Mouse (Mus musculus) retina, postnatal 1 day (tissue): ENCODE data around the gene Secisbp2.
"Not testable (repeated sequence)": the region's sequence is repeated elsewhere in the genome, so short reads cannot be mapped to it uniquely, and the experiment has no call there.

Experiments
- DNase-seq: peaks from one replicate; pipeline ENCODE4 v3.0.0-alpha.2; 2012

Gene Secisbp2

DNA sequence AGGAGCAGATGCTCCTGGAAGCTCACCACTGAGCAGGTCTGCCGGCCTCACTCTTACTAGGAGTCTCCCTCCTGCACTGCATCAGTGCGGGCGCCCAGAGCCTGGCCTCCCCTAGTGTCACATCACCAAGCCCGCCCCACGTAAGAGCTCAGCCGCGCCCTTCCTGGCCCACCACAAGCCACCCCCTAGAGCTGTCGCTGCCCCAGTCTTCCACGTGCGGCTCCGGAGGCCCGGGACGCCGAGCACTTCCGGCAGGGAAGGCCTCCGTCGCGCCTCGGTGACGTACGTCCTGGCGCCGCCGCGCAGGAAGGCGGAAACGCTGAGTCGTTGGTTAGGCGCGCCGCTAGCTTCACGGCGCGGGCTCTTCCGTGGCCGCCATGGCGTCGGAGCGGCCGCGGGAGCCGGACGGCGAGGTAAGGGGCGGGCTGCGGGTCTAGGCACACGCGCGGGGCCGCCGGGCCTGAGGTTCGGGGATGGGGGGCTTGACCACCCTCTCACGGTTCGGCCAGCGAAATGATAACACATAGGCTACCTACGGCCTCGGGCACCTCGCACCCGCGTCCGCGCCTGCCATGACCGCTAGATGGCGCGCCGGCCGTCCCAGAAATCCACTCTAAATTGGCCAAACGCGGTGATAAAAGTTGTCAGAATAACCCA, at the start of gene Secisbp2:
Gene Secisbp2, plus strand, starts transcription at position 290 of the 657 bp plus-strand sequence.
- DNase-seq, result peak; percentile 95

GRCm38 (mm10) chr13:51602764-51603163, 48.7 kb upstream of the Secisbp2 start:
- no peak for DNase-seq

DNA sequence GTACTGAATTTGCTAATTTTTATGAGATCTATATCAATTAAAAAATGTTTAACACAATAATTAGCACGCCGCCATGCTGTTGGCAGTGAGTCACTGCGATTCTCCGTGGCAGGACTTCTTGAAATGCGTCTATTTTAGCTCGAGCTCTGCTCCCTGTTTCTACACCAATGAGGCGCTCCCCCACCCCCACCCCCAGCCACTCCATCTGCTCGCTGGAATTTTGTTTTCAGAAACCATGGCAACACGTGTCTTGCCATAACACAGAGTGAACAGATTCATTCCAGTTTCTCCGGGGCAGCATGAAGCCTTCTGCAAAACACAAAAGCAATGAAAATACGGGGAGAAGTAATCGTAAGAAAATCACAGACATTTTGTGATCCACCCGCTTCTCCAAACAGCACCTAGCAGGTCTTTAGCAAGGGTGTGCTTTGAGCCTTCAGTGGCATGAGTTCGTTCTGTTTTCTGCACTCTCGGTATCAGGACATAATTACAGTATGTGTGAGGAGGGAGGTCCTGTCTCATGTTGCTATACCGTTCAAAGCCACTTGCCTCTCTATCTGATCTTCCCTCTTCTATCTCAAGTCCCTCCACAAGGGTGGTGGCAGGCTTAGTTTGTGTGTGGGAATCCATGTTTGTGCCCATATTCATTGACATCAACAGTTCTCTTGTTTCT, 48.1 kb upstream of the Secisbp2 start:
- peak; percentile 70 for DNase-seq

- no peak for DNase-seq
Measured at GRCm38 (mm10) chr13:51603894-51604244, 47.6 kb upstream of the Secisbp2 start.

DNA sequence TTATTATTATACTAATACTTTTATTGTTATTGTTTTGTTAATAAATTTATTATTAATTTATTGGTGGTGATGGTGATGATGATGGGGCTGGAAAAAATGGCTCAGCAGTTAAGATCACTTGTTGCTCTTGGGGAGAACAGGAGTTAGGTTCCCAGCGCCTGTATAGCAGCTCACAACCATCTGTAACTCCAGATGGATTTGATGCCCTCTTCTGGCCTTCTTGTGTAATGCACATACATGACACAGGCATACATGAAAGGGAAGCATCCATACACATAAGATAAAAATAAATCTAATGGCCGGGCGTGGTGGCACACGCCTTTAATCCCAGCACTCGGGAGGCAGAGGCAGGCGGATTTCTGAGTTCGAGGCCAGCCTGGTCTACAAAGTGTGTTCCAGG, 42.3 kb upstream of the Secisbp2 start:
- no peak for DNase-seq

DNA sequence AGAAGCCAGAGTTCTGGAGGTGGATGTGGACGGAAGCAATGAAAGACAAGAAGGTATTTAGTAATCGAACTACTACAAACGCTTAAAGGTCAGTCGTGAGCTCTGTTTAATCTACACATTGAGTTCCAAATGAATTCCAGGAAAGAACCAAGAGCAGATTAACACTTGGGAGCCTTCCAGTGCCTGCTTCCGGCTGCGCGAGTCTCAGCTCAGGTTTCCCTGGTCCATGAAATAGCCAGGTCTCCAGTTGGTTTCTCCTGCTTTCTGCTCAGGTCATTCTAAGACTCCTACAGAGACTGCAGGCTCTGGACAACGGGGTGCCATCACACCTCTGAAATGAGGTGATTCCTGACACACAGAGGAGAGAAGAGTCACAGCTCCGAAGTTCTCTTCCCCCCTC, 40.4 kb upstream of the Secisbp2 start:
- DNase-seq, result no peak

DNA sequence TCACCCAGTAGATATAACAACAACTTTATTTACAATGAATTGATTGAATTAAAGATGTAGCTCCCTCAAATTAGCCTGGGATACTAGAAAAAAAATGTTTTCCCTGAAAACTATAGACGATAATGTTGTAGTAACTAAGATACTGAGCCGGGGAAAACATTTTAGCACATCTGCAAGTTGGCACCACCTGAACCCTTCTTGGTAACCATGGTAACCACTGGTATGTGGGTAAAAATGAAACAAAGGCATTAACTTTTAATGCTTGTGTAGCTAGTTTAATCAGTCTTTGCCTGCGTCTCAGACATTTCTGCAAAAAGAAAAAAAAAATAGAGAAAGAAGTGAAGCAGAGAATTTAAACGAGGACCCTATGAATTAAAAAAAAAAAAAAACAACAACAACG, 40.0 kb upstream of the Secisbp2 start:
- DNase-seq, result no peak

DNA sequence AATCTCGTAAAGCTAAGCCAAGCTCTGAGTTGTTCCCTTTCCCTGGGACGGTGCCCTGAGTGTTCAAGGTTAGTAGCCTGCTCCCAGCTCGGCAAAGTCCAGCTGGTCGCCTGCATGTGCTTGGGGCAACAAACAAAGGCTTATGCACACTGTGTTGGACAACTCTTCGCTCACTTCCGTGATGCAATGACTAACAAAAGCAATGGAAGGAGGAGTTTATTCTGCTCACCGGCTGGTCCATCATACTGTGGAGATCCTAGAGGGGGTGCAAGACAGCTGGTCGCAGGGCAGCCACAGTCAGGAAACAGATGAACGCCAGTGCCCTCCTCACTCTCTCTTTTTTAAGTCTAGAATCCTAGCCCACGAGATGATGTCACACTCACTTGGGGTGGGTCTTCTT, 35.7 kb upstream of the Secisbp2 start:
- no peak for DNase-seq

GRCm38 (mm10) chr13:51616417-51617044, 35.0 kb upstream of the Secisbp2 start:
- peak; percentile 80 for DNase-seq

GRCm38 (mm10) chr13:51617306-51617705, 34.2 kb upstream of the Secisbp2 start:
- no peak for DNase-seq

DNA sequence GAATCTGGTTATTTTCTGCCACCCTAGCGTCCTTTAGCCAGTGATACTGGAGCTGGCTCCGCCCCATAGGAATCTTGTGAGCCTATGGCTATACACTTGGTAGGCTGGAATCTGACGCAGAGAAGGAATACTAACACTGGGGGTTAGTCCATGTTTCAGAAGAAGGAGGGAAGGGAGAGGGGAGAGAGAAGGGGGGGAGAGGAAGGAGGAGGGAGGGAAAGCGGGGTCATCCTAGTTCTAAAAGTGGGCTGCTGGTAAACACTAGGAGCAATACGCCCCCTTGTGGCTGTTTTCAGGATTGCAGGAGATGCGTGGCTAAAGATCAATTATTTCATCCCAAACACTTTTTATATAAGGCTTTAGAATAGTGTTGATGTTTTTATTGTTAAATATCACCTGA, 33.6 kb upstream of the Secisbp2 start:
- peak; percentile 80 for DNase-seq

- no peak for DNase-seq
Measured at GRCm38 (mm10) chr13:51618602-51619001, 32.9 kb upstream of the Secisbp2 start.

DNA sequence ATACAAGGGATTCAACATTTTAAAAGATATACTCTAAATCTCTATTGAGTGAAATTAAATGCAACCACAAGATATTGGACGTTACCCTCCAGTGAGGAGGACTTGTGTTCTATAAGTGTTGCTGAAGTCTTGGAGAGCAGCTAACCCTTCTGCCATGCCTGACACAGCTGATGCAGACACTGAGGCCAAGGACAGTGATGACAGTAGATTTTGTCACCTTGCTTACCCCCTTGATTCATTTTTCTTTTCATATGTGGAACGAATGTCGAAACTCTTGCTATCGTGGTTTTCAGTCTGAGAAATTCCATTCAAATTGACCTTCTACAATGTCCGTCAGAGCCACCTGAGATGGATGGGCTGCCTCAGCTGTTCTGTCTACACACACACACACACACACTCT, 28.9 kb upstream of the Secisbp2 start:
- no peak for DNase-seq

DNA sequence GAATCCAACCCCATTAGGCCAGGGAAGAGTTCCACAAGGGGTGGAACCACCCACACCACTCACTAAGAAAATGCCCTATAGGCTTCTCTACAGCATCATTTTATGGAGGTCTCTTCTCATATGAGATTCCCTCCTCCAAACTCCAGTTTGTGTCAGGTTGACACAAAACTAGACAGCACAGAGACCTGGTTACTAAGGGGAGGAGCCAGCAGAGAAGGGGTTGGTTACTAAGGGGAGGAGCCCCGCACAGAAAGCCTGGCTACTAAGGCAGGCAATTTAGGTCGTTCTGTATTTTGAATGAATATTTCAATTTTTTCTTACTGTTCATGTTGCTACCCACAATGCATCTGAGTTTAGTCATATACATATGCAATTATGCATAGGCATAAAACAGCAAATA, 27.8 kb upstream of the Secisbp2 start:
- no peak for DNase-seq

DNA sequence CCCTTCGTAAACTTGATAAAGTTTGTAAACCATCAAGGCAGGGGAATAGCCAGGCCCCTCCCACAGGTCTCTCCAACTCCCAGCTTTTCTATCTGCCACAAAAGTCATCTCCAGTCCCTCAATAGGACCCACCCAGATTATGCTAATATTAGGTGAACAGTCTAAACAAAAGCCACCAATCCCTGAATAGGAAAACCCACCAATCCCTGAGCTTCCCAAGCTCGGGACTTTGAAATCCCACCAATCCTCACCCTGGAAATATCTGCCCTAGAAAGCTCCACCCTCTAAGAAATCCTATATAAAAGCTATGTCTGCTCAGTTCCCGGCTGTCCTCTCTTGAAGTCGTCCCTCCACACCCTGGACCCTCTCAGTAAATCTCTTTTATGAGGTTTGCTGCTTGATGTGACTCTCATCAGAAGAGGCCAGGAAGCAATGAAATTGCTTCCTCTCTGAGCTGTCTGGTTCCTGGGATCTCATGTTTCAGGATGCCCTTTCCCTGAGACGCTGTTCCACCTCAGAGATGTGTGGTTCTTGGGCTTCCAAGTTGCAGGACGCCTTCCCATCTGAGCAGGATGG, 23.1 kb upstream of the Secisbp2 start:
- DNase-seq, result no peak

- DNase-seq, result no peak
Measured at GRCm38 (mm10) chr13:51631354-51631992, 20.0 kb upstream of the Secisbp2 start.

GRCm38 (mm10) chr13:51632560-51633218, 18.8 kb upstream of the Secisbp2 start:
- DNase-seq, result no peak

DNA sequence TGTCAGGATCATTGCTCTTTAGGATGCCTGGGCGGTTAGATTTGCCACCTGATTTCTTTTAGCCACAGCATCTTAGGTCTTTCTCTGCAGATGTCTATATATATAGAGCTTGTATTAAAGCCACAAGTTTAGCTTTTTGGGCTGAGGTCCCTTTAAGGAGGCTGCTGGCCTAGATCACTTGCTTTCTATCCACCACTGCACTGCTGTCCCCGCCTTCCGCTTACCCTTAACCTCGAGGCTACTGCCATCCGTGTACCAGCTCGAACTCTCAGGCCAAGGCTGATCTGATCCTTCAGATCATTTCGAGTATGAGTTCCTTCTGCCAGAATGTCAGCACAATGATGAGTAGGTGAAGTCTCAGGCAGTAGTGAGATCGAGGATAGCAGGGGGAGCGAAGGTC, 16.1 kb upstream of the Secisbp2 start:
- DNase-seq, result not testable (repeated sequence)

DNA sequence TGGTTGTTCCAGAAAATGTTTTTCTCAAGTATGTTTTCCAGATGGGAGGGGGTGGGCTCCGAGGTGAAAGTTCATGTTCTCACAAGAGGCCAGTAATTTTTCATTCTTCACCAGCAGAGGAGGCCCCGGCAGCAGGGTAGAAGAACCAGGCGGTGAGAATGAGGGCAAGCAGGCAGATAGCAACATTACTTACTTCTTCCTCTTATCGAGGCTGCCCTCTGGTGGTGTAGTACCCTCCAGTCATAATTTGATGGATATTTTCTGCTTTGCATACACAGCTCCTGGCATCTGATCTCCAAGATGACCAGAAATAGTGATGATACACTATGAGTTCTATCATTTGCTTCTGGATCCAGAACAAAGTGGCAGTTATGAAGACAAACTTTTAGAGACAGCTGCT, 12.5 kb upstream of the Secisbp2 start:
- peak; percentile 32 for DNase-seq

- no peak for DNase-seq
Measured at GRCm38 (mm10) chr13:51641424-51641823, 10.1 kb upstream of the Secisbp2 start.

- DNase-seq, result no peak
Measured at GRCm38 (mm10) chr13:51642171-51642778, 9.2 kb upstream of the Secisbp2 start.
